Mouse (Mus musculus) layer of hippocampus, postnatal 36 days (tissue): Measurements from ENCODE around the gene Mtch1. TPM values are rescaled to one million over a fixed set of nuclear protein-coding genes. Genes with fewer than 3 reads are reported as not detected.
A peak's percentile ranks its signal among the peaks of the same experiment; 100 is the strongest.
"Not testable (repeated sequence)": the region's sequence is repeated elsewhere in the genome, so short reads cannot be mapped to it uniquely, and the experiment has no call there.

Experiments used
- DNase-seq, 2 experiments: peaks; one replicate each; pipeline ENCODE4 v3.0.0; 2022
- total RNA-seq, 2 experiments: library from RNA; stranded (reverse); gene quantifications; 2 replicates each; pipeline ENCODE4 v1.2.3; 2021

Mtch1 gene
- total RNA-seq: 100 to 1,000 TPM; 568 to 611 TPM

GRCm38 (mm10) chr17:29347645-29348256 lies at the start of gene Mtch1:
TSS of gene Mtch1 (minus strand) at chr17:29347934.
- peak; percentile 97 to 98 for DNase-seq

GRCm38 (mm10) chr17:29396821-29397242 lies 49.1 kb upstream of the Mtch1 start:
- DNase-seq: peak; percentile 73 to 74

GRCm38 (mm10) chr17:29396056-29396799 lies 48.5 kb upstream of the Mtch1 start:
- DNase-seq: no peak

DNA sequence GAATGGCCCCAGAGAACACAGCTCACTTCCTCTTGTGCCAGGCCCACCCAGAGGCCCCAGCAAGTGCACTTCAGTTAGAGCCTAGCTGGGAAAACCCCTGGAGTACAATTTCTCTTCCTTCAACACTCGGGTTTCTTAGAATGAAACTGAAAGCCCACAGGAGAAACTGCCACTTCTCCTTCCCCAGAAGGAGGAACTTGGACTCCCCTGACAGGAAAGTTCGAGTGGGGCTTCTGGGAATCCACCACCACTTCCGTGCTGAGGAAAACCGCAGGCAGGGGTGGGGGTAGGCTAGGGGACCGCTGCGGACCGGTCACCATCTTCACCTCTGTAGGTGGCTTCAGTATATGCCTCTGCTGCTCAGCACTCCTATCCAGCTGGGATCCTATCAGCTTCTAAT lies 47.6 kb upstream of the Mtch1 start:
- DNase-seq: no peak

DNA sequence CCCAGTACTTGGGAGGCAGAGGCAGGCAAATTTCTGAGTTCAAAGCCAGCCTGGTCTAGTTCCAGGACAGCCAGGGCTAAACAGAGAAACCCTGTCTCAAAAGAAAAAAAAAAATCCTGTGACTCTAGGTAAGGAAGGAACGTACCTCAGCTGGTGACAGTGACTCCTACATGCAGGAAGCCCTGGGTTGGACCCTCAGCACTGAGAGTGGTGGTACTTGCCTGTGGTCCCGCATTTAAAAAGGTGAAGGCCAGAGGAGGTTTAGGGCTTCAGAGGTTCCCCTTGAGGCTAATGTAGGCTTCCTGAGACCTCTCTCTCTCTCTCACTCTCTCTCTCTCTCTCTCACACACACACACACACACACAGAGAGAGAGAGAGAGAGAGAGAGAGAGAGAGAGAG lies 47.0 kb upstream of the Mtch1 start:
- not testable (repeated sequence) for DNase-seq

DNA sequence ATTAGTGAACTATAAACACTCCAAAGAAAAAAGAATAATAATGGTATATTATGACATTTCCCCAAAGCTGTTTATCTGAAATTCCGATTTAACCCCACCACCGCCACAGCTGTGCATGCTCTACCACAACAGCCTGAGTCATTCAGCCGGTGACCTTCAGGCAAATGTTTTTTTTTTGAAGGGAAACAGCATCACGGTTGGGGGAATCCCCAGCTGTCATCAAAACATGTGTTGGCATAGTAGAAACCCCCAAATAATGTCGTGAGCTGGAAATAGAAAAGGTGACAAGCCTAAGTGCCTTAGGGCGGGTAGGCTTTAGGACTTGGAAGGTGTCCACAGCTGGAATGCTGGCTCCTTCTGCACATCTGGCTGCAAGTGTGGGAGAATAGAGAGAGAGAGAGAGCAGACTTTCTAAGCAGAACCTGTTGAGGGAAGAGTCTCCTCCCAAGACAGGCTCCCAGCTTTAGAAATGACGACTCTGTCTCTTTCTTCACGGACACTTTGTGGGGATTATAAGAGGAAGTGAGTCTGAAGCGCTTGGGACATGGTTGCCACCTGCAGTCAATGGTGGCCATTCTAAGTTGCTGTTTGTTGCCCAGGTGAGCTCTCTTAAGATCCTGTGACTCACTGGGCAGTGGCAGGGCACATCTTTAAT lies 46.5 kb upstream of the Mtch1 start:
- DNase-seq: no peak

DNA sequence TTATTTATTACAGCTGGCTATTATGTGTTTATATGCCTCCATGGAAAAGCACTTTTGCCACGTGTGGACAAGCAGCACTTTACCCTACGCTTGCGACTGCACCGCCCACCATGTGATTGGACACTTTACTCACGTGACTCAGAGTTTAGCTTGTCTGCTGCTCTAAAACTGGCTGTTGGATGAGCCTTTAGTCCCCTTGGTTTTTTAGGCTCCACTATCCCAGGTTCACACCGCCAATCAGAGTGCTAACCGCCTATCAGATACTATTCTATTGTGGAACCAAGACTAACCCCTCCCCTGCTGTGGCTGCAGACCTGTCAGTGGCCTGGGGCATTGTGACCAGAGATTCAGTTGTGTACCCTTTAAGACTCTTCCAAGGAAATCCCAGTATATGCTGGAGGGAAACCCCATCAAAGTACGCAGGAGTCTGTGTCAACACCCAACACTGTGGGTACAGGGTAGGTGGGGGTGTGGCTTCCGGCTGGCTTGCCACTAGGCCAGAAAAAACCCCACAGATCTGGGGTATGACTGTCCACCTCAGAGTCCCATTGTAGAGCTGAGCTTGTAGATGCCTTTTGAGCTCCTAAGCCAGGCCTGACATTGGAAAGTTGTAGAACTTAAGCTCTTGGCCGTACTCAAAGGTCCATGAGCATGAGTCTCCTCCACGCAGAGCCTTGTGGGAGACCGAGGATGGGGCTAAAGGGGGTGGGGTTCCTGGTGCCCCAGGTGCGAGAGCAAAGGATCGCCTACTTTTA lies 45.8 kb upstream of the Mtch1 start:
- no peak for DNase-seq

DNA sequence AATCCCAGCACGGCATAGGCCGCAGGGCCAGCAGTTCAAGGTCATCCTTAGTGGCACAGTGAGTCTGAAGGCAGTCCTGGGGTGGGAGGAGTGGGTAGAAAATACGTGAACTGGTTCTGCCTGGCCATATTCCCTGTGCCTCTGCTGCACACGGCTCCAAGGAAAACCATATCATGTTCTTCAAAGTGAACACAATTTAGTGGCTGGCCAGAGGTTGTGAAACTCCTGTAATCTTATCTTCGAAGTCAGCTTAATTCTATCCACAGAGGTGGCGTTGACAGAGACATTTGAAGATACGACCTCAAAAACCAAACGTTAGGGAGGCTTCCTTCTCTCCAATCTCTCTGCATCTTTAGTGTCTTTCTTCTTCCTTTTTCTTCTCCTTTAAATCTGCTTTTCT lies 43.5 kb upstream of the Mtch1 start:
- no peak for DNase-seq

DNA sequence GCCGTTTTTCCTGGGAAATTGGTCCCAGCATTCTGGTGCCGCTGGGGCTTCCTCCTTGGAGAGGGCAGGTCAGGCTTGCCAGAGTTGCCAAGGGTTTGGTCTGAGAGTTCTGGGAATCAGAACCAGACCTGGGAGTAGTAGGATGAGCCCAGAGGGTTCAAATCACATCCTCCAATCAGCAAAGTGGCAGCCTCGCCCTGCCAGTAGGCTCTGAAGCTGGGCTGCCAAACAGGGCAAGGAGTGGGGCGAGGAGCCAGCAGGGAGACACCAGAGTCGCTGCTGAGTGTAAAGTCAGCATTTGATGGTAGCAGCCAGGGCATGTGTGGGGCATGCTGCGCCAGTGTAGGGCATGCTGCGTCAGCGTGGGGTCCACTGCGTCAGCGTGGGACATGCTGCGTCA lies 41.2 kb upstream of the Mtch1 start:
- DNase-seq: no peak

GRCm38 (mm10) chr17:29385746-29386145 lies 38.0 kb upstream of the Mtch1 start:
- DNase-seq: no peak

- DNase-seq: no peak
These were observed 37.2 kb upstream of the Mtch1 start for GRCm38 (mm10) chr17:29384850-29385438.

- DNase-seq: no peak
These were observed 36.2 kb upstream of the Mtch1 start for GRCm38 (mm10) chr17:29383923-29384322.

DNA sequence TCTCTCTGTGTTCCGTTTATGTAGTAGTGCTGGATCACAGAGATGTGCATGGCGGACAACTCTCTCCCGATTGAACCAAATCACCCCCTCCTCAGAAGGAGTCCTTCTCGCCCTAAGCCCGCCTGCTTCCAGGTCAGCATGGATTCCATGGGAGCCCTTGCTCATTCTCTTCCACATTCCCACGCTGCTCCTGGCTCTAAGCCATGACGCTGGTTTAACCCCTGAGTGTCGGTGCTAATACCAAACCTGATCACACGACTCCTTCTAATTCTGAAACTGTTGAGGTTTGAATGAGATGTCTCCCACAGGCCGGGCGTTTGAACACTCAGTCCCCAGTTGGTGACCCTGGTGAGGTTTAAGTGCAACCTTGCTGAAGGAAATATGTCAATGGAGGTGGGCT lies 34.7 kb upstream of the Mtch1 start:
- no peak for DNase-seq

DNA sequence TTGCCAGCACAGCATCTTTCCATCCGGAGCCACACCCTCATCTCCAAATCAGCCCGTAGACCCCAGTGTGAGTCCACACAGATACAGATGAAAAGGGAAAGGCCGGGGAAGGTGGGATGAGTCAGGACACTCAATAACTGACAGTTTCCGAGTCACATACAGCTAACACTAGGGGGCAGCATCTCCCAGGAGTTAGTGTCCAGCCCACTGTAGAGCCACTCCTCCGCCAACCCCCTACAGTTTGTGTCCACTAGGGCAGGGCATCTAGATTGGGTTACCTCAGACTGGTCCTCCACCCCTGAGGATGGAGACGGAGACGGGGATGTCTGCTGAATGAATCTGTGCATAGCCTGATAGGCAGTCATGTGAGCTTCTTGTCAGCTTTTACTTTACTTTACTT lies 33.7 kb upstream of the Mtch1 start:
- peak; percentile 25 to 33 for DNase-seq

DNA sequence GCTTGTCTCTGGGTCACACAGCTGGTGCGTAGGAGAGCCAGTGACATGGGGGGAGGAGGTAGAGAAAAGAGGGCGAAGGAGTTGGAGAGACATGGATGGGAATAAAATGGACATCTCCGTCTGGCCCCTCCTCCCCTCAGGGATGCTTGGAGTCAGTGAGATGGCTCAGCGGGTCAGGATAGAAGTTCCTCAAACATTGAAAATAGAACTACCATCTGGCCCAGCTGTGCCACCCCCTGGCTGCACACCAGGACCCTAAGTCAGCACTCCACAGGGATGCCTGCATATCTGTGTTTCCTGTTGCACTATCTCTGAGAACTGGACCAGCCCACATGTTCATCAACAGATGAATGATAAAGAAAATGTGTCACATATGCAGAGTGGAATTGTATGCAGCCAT lies 32.5 kb upstream of the Mtch1 start:
- no peak for DNase-seq

- DNase-seq: no peak
These were observed 30.3 kb upstream of the Mtch1 start for GRCm38 (mm10) chr17:29378056-29378455.

DNA sequence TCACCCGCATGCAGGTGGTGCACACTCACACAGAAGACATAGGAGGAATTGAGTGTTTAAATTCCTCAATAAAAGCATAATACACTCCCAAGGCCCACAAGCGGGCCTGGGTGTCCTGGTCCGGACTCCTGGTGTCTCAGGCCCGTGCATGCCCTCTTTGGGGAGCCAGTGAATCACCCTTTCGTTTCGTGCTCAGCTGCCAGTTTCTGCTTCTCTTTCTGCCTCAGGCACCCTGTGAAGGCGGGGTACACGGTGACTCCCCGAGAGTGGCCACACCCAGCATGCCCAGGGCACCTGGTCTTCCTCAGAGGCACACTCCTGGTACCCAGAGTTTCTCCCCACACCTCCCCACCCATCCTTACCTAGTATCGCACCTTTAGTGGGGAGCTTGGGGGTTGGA lies 28.1 kb upstream of the Mtch1 start:
- no peak for DNase-seq

GRCm38 (mm10) chr17:29370984-29371723 lies 23.4 kb upstream of the Mtch1 start:
- peak; percentile 87 to 92 for DNase-seq

GRCm38 (mm10) chr17:29368726-29369125 lies 21.0 kb upstream of the Mtch1 start:
- no peak for DNase-seq

GRCm38 (mm10) chr17:29365105-29365621 lies 17.4 kb upstream of the Mtch1 start:
- DNase-seq: no peak

DNA sequence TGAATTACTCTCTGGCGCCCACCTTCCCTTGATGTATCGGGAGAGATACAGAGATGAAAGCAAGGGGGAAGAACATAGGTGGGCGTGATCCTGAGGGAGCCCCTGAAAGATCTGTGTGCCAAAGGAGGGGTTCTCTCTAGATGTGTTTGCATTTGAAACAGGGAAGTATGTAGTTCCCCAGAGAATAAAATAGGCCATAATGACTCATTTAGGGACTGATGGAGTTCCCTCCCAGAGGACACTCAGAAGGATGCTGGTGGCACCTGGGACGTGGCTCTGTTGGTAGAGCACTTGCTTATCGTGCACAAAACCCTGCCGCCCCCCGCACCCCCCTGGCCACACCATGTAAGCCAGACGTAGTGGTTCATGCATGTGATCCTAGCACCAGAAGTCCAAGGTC lies 15.4 kb upstream of the Mtch1 start:
- no peak for DNase-seq
